Mouse (Mus musculus) intestine, embryonic 16.5 days (tissue): ENCODE data around the gene Exoc2. TPM values are rescaled to one million over a fixed set of nuclear protein-coding genes. Genes with fewer than 3 reads are reported as not detected.

Source experiments
- ATAC-seq: fragments of 200-750 bp; cut with Nextera tagmentation; 2 replicates; pipeline ENCODE4 v1.8.0; 2017; ENCODE audit warnings: moderate TSS enrichment, moderate library complexity
- H3K27ac ChIP-seq: fragments of 300-500 bp; sonication (generic); 2 replicates; pipeline ENCODE4 v1.5.1; 2014; ENCODE audit warnings: mild to moderate bottlenecking, low read length
- H3K27me3 ChIP-seq: fragments of 300-500 bp; sonication (generic); replicated peaks from 2 replicates; pipeline ENCODE4 v1.6.1; 2014; ENCODE audit warnings: low read length, control low read depth, mixed read lengths; ENCODE audit not compliant: control insufficient read depth, insufficient read depth
- H3K36me3 ChIP-seq: fragments of 300-500 bp; sonication (generic); 2 replicates; pipeline ENCODE4 v1.6.1; 2014; ENCODE audit warnings: low read length, control low read depth; ENCODE audit not compliant: control insufficient read depth, insufficient read depth
- H3K4me1 ChIP-seq: fragments of 300-500 bp; sonication (generic); 2 replicates; pipeline ENCODE4 v1.6.1; 2014; ENCODE audit warnings: low read length, control low read depth, mixed read lengths; ENCODE audit not compliant: control insufficient read depth, insufficient read depth
- H3K4me2 ChIP-seq: fragments of 300-500 bp; sonication (generic); 2 replicates; pipeline ENCODE4 v1.6.1; 2014; ENCODE audit warnings: low read depth, low read length, control low read depth
- H3K4me3 ChIP-seq: fragments of 300-500 bp; sonication (generic); 2 replicates; pipeline ENCODE4 v1.5.1; 2014; ENCODE audit warnings: mild to moderate bottlenecking, low read length
- H3K9ac ChIP-seq: fragments of 300-500 bp; sonication (generic); 2 replicates; pipeline ENCODE4 v1.6.1; 2014; ENCODE audit warnings: low read depth, low read length
- H3K9me3 ChIP-seq: fragments of 300-500 bp; sonication (generic); 2 replicates; pipeline ENCODE4 v1.6.1; 2016; ENCODE audit warnings: low read length, control low read depth; ENCODE audit not compliant: control insufficient read depth
- WGBS: fragments of 180-500 bp; shearing (Covaris S2); extraction: QIAGEN DNeasy Blood & Tissue Kit; methylation state at CpG from one replicate; pipeline ENCODE4 v1.1.7; 2014; 5-methylcytosine and 5-hydroxymethylcytosine counted together
- polyA plus RNA-seq: library from polyadenylated mRNA; unstranded; fragments of >200 nt; fragmentation: Nextera tagmentation; extraction: Ambion mirVana; gene quantifications from 2 replicates; pipeline ENCODE4 v1.2.1, GENCODE M21; 2015

Exoc2 gene
- polyA plus RNA-seq, 1 experiment from 2014 or later, result 22.1 TPM

DNA sequence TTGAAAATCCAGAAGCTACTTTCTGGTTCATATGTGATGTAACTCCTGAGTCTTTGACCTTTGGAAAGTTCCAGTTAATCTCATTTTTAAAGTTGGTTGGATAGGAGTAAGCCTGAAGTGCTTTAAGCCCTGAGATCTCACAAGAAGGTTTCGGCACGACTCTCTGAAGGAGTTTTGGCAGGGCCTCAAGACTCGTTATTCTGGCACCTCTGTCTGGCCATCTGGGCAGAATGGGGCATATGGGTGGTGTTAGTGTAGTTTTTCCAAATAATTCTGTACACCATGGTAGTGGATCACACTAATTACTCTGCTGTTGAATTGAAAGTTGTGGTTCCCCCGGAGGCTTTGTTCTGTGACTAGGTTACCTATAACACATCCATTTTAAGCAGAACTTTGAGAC, 4.3 kb upstream of the Exoc2 start:
- Histone ChIP-seq H3K4me2 (no peak overlapping the region), H3K27me3 (no peaks in the 10 kb centered on the region), H3K4me3 (no peak overlapping the region), H3K9me3 (no peaks in the 10 kb centered on the region), H3K36me3 (no peaks in the 10 kb centered on the region), H3K4me1 (no peaks in the 10 kb centered on the region), H3K9ac (no peak overlapping the region), H3K27ac (no peak overlapping the region)
- 52% methylated on average over 4 of the region's 4 CpGs for WGBS
- no peak for ATAC-seq

DNA sequence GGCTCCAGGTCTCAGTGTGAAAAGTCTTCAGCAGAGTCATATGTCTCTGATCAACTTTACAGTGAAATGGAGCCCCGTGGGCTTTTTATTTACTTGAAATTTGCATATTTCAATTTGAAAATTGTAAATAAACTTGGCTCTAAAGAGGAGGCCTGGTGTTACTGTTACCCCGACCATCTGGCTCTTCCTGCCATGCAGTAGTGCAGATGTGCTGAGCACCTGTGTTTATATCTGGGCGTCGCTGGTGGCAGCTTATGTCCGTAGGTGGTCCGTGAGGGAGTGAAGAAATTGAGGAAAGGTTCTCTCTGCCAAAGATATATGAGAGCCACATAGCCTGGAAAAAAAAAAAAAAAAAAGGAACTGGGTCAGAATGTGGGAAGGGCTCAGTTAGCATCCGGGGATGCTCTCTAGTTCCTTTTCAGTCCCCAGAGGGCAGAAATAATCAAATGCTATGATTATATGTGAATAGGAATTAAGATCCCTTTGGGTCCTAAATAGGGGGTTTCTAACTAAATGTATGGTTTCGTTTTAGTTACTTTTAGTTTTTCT, 2.7 kb upstream of the Exoc2 start:
- no peak overlapping the region for H3K4me2 ChIP-seq
- 42% methylated on average over 8 of the region's 8 CpGs for WGBS
- no peak for ATAC-seq
- peaks cover 3% of the 10 kb centered on the region; the same call in 1 of the 2 replicates for H3K4me1 ChIP-seq
- H3K36me3 ChIP-seq, result no peaks in the 10 kb centered on the region
- H3K9me3 ChIP-seq, result no peaks in the 10 kb centered on the region
- no peaks in the 10 kb centered on the region for H3K27me3 ChIP-seq
- no peak overlapping the region for H3K9ac ChIP-seq
- no peak overlapping the region for H3K27ac ChIP-seq
- no peak overlapping the region for H3K4me3 ChIP-seq

DNA sequence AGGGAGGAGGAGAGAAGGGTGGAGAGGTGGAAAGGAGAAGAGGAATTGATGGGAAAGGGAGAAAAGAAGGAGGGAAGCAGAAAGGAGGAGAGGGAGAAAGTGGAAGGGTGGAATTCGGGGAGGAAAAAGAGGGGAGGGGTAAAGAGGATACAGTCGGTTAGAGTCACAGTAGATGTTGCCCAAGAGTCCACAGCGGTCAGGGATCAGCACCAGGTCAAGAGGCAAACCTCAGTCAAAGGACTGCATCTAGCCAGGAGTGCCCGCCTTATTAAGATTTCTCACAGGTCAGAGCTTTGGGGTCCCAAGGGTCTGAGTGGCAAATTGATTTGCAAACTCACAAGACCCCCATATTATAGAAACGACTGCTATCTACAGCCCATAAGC, 346 bp upstream of the Exoc2 start:
- Histone ChIP-seq H3K4me2 (peak overlapping the region; percentile 44), H3K9ac (peak overlapping the region; percentile 93), H3K9me3 (no peaks in the 10 kb centered on the region), H3K4me1 (peaks cover 3% of the 10 kb centered on the region; the same call in 1 of the 2 replicates), H3K4me3 (peak overlapping the region; percentile 95), H3K36me3 (no peaks in the 10 kb centered on the region), H3K27ac (peak overlapping the region; percentile 90), H3K27me3 (no peaks in the 10 kb centered on the region)
- peak; percentile 57 for ATAC-seq
- 25% methylated on average over 5 of the region's 5 CpGs for WGBS

DNA sequence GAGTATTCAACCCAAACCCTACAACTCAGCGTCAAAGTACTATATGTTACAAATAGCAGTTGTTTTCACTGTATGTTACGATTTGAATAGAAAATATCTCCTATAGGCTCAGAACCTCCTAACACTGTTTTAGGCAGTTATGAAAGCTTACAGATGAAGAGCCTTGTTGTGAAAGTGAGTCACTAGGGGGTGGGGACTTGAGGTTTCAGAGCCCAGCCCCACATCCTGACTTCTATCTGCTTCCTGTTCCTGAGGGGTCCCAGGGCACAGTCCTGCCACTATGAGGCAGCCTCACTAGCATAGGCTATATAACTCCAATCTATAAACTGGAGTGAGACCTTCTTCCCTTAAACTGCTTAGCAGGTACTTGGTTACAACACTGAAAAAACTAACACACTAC, 1.8 kb downstream of the Exoc2 start:
- Histone ChIP-seq H3K9ac (no peak overlapping the region), H3K4me3 (no peak overlapping the region), H3K27me3 (no peaks in the 10 kb centered on the region), H3K9me3 (no peaks in the 10 kb centered on the region), H3K27ac (no peak overlapping the region), H3K4me1 (peaks cover 12% of the 10 kb centered on the region), H3K4me2 (no peak overlapping the region), H3K36me3 (no peaks in the 10 kb centered on the region)
- WGBS, result 90% methylated on average over 2 of the region's 2 CpGs
- ATAC-seq, result no peak

DNA sequence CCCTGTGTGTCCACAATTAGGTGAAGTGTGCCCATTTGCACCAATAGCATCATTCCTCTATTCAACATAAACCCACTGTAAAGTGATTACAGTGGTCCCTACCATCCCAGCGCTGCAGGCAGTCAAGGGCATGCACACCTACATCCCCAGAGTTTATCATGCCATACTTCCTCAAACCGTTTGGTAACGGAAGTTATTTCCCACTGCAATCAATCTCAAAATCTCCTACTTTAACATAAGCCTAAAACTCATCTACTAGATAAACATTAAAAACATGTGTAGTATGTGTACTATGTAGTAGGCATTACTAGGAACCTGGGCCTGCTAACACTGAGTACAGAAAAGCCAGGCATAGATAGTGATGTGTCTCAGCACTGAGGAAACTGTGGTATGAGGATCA, 2.8 kb downstream of the Exoc2 start:
- Histone ChIP-seq H3K4me2 (no peak overlapping the region), H3K4me1 (peaks cover 12% of the 10 kb centered on the region), H3K9ac (no peak overlapping the region), H3K4me3 (no peak overlapping the region), H3K27ac (no peak overlapping the region), H3K27me3 (no peaks in the 10 kb centered on the region), H3K9me3 (no peaks in the 10 kb centered on the region), H3K36me3 (no peaks in the 10 kb centered on the region)
- WGBS, result 72% methylated on average over 3 of the region's 3 CpGs
- ATAC-seq, result no peak

DNA sequence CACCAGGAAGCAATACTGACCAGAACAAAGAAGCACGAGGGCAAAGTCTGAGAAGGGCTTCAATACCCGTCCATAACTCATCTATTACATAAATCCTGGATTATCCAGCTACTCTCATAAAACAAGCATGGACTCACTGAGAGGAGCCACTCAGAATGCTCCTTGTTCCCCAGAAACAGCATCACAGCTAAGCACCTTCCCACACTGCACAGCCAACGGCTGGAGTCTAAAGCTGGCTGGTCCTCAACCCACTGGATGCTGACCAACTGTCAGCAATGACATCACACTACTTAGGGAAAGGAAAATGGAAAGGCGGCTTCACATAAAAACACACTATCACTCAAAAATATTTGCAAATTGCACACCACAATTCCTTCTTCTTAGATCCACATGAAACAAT, 5.6 kb downstream of the Exoc2 start:
- H3K27ac ChIP-seq, result peak overlapping the region; percentile 35; the same call in 1 of the 2 replicates

DNA sequence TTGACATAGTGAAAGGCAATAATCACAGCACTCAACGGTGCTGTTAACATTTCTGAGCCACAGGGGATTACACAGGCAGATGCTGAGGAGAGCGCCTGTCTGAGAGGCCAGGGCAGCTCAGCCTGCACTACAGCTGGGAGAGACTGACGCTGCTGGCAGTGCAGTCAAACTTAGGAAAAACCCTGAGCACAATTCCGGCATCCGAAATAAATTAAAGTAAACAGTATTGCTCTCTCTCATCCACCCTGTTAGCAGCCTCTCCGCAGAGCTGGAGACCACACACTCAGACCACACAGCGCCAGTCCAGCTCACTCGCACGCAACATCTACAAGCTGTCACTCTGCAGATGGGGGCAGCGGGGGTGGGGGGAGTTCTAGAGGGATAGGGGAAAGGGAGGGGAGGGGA, 7.4 kb downstream of the Exoc2 start:
- no peak overlapping the region for H3K27ac ChIP-seq
- no peaks in the 10 kb centered on the region for H3K36me3 ChIP-seq
- H3K9ac ChIP-seq, result no peak overlapping the region
- peak; percentile 86 for ATAC-seq
- H3K27me3 ChIP-seq, result no peaks in the 10 kb centered on the region
- H3K9me3 ChIP-seq, result no peaks in the 10 kb centered on the region
- 29% methylated on average over 10 of the region's 10 CpGs for WGBS
- peaks cover 9% of the 10 kb centered on the region for H3K4me1 ChIP-seq
- no peak overlapping the region for H3K4me2 ChIP-seq
- H3K4me3 ChIP-seq, result no peak overlapping the region

More for the DNA sequence above, 5.6 kb downstream of the Exoc2 start:
- no peaks in the 10 kb centered on the region for H3K27me3 ChIP-seq
- no peak; the same call in 1 of the 2 replicates for ATAC-seq
- WGBS, result 44% methylated on average over 4 of the region's 4 CpGs
- no peak overlapping the region for H3K4me3 ChIP-seq
- H3K36me3 ChIP-seq, result no peaks in the 10 kb centered on the region
- H3K4me2 ChIP-seq, result no peak overlapping the region
- no peaks in the 10 kb centered on the region for H3K9me3 ChIP-seq
- no peak overlapping the region for H3K9ac ChIP-seq
- H3K4me1 ChIP-seq, result peaks cover 12% of the 10 kb centered on the region

DNA sequence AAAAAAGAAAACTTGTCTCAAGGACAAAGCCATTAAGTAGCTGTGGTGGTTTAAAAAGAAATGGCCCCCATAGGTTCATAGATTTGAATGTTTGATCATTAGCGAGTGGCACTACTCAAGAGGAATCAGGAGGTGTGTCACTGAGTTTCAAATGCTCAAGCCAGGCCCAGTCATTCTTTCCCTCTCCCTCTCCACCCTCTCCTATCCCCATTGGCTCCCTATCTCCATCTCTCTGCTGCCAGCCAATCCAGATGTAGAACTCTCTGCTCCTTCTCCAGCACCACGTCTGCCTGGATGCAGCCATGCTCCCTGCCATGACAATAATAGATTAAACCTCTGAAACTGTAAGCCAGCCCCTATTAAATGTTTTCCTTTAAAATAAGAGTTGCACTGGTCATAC, 12.0 kb downstream of the Exoc2 start:
- no peak overlapping the region for H3K27ac ChIP-seq
- no peaks in the 10 kb centered on the region for H3K36me3 ChIP-seq
- H3K27me3 ChIP-seq, result no peaks in the 10 kb centered on the region
- H3K4me2 ChIP-seq, result no peak overlapping the region
- H3K9me3 ChIP-seq, result no peaks in the 10 kb centered on the region
- ATAC-seq, result no peak
- WGBS, result 55% methylated on average over 2 of the region's 2 CpGs
- no peak overlapping the region for H3K9ac ChIP-seq
- H3K4me1 ChIP-seq, result peaks cover 2% of the 10 kb centered on the region; the same call in 1 of the 2 replicates
- no peak overlapping the region for H3K4me3 ChIP-seq

DNA sequence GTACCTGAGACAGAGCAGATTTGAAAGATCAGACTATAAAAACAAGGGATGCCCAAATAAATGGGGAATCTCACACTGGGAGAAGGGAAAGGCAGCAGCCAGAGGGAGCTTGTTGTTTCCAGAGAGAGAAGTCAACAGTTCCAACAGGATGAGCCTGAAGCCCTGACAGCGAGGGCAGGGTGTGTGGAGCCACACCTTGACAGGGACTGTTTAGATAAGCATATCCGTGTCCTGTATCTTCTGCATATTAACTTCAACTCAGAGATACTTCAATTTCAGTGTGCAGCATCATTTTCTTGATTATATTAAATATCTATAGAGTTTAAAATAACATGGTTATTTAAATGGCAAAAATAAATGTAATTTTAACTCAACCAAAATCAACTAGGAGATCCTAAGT, 13.2 kb downstream of the Exoc2 start:
- Histone ChIP-seq H3K4me1 (peaks cover 2% of the 10 kb centered on the region; the same call in 1 of the 2 replicates), H3K27me3 (no peaks in the 10 kb centered on the region), H3K4me3 (no peak overlapping the region), H3K36me3 (no peaks in the 10 kb centered on the region), H3K9ac (no peak overlapping the region), H3K4me2 (no peak overlapping the region), H3K27ac (no peak overlapping the region), H3K9me3 (no peaks in the 10 kb centered on the region)
- ATAC-seq, result no peak
- 83% methylated on average over 2 of the region's 2 CpGs for WGBS

DNA sequence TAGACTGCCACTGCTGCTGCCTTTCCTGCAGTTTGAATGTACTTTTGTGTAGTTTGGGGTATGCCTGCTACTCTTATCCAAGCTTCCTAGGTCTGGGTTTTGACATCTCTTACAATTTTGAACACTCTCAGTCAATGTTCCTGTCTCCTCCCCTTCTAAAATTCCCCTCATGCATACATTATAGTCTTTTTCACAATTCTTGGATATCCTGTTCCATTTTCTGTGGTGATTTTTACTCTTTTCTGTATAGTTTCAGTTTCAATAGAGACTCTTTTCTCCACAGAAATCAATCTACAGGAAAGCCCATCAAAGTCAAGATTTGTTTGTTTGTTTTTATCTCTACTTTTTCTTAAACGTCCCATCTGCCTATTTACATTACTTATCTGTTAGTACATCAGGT, 20.3 kb downstream of the Exoc2 start:
- WGBS, result 37% methylated on average over 1 of the region's 1 CpGs
- no peak overlapping the region for H3K27ac ChIP-seq
- H3K4me1 ChIP-seq, result peaks cover 2% of the 10 kb centered on the region; the same call in 1 of the 2 replicates
- H3K4me3 ChIP-seq, result no peak overlapping the region
- no peak overlapping the region for H3K4me2 ChIP-seq
- no peaks in the 10 kb centered on the region for H3K36me3 ChIP-seq
- no peak for ATAC-seq
- H3K9ac ChIP-seq, result no peak overlapping the region
- no peaks in the 10 kb centered on the region for H3K27me3 ChIP-seq
- H3K9me3 ChIP-seq, result no peaks in the 10 kb centered on the region
